Mouse (Mus musculus) hindbrain, embryonic 14.5 days (tissue): ENCODE results near the gene Nek2. TPM values are rescaled to one million over a fixed set of nuclear protein-coding genes. Genes with fewer than 3 reads are reported as not detected.

Source experiments
- ATAC-seq: fragments of 200-750 bp; cut with Nextera tagmentation; 2 replicates; pipeline ENCODE4 v1.8.0; 2017; ENCODE audit warnings: moderate number of reproducible peaks, mild to moderate bottlenecking, moderate TSS enrichment, moderate library complexity; ENCODE audit not compliant: low FRiP score
- DNase-seq: peaks from one replicate; pipeline ENCODE4 v3.0.0-alpha.2; 2015; ENCODE audit warnings: low spot score
- H3K27ac ChIP-seq: fragments of 300-500 bp; sonication (generic); 2 replicates; pipeline ENCODE4 v1.5.1; 2014; ENCODE audit warnings: mild to moderate bottlenecking, moderate library complexity
- H3K27me3 ChIP-seq: fragments of 300-500 bp; sonication (generic); 2 replicates; pipeline ENCODE4 v1.6.1; 2014; ENCODE audit warnings: mild to moderate bottlenecking, low read length, mixed read lengths; ENCODE audit not compliant: control insufficient read depth, insufficient read depth
- H3K36me3 ChIP-seq: fragments of 300-500 bp; sonication (generic); replicated peaks from 2 replicates; pipeline ENCODE4 v1.6.1; 2014; ENCODE audit not compliant: control insufficient read depth, insufficient read depth
- H3K4me1 ChIP-seq: fragments of 300-500 bp; sonication (generic); replicated peaks from 2 replicates; pipeline ENCODE4 v1.6.1; 2014; ENCODE audit warnings: antibody characterized with exemption, low read length, mixed read lengths; ENCODE audit not compliant: control insufficient read depth, insufficient read depth
- H3K4me2 ChIP-seq: fragments of 300-500 bp; sonication (generic); replicated peaks from 2 replicates; pipeline ENCODE4 v1.6.1; 2014; ENCODE audit warnings: mild to moderate bottlenecking, moderate library complexity
- H3K4me3 ChIP-seq: fragments of 300-500 bp; sonication (generic); replicated peaks from 2 replicates; pipeline ENCODE4 v1.5.1; 2014; ENCODE audit warnings: mild to moderate bottlenecking, low read length
- H3K9ac ChIP-seq: fragments of 300-500 bp; sonication (generic); 2 replicates; pipeline ENCODE4 v1.6.1; 2014
- H3K9me3 ChIP-seq: fragments of 300-500 bp; sonication (generic); 2 replicates; pipeline ENCODE4 v1.6.1; 2016; ENCODE audit warnings: low read length; ENCODE audit not compliant: control insufficient read depth
- WGBS: fragments of 180-500 bp; shearing (Covaris S2); extraction: QIAGEN DNeasy Blood & Tissue Kit; methylation state at CpG from one replicate; pipeline ENCODE4 v1.1.7; 2014; 5-methylcytosine and 5-hydroxymethylcytosine counted together
- polyA plus RNA-seq: library from polyadenylated mRNA; unstranded; fragments of >200 nt; fragmentation: Nextera tagmentation; extraction: Ambion mirVana; gene quantifications from 2 replicates; pipeline ENCODE4 v1.2.1, GENCODE M21; 2014

Nek2 gene
- polyA plus RNA-seq, 1 experiment from 2014 or later = 6.2 TPM

GRCm38 (mm10) chr1:191849501-191849900 is 28.3 kb downstream of the Nek2 start:
- H3K9ac ChIP-seq = no peak overlapping the region
- H3K4me1 ChIP-seq = no peaks in the 10 kb centered on the region
- WGBS = 71% methylated on average over 4 of the region's 4 CpGs
- no peak overlapping the region for H3K4me3 ChIP-seq
- no peaks in the 10 kb centered on the region for H3K9me3 ChIP-seq
- H3K36me3 ChIP-seq = no peaks in the 10 kb centered on the region
- DNase-seq (no peak), ATAC-seq (no peak)
- H3K4me2 ChIP-seq = no peak overlapping the region
- no peak overlapping the region for H3K27ac ChIP-seq
- H3K27me3 ChIP-seq = no peaks in the 10 kb centered on the region

DNA sequence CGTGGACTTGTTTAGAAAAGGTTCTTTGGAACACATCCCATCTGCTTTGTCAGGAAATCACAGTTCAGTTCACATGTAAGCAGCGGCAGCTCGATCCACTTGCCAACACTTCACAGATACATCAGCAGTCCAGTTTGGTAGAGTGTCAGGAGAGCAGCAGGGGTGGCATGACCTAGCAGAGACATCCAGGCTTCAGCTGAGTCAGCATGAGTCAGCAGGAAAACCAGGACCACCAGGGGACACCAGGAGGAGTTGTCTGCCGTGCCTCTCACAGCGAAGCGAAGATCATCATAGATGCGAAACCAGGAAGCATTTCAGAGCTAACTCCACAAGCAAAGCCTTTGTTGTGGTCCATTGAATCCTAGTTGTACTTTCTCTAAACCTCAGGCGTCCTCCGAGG is 32.2 kb downstream of the Nek2 start:
- Histone ChIP-seq H3K4me3 (no peak overlapping the region), H3K9ac (no peak overlapping the region), H3K27me3 (no peaks in the 10 kb centered on the region), H3K36me3 (no peaks in the 10 kb centered on the region), H3K9me3 (no peaks in the 10 kb centered on the region), H3K4me1 (no peaks in the 10 kb centered on the region), H3K27ac (no peak overlapping the region), H3K4me2 (no peak overlapping the region)
- 88% methylated on average over 9 of the region's 9 CpGs for WGBS
- ATAC-seq (no peak), DNase-seq (no peak)

- H3K4me1 ChIP-seq = no peaks in the 10 kb centered on the region
- H3K27ac ChIP-seq = no peak overlapping the region
- WGBS = 84% methylated on average over 5 of the region's 5 CpGs
- H3K4me3 ChIP-seq = no peak overlapping the region
- H3K9me3 ChIP-seq = no peaks in the 10 kb centered on the region
- H3K36me3 ChIP-seq = no peaks in the 10 kb centered on the region
- ATAC-seq = no peak
- H3K9ac ChIP-seq = no peak overlapping the region
- no peak overlapping the region for H3K4me2 ChIP-seq
- DNase-seq = no peak
- H3K27me3 ChIP-seq = no peaks in the 10 kb centered on the region
Measured at GRCm38 (mm10) chr1:191854716-191855115, 33.5 kb downstream of the Nek2 start.

DNA sequence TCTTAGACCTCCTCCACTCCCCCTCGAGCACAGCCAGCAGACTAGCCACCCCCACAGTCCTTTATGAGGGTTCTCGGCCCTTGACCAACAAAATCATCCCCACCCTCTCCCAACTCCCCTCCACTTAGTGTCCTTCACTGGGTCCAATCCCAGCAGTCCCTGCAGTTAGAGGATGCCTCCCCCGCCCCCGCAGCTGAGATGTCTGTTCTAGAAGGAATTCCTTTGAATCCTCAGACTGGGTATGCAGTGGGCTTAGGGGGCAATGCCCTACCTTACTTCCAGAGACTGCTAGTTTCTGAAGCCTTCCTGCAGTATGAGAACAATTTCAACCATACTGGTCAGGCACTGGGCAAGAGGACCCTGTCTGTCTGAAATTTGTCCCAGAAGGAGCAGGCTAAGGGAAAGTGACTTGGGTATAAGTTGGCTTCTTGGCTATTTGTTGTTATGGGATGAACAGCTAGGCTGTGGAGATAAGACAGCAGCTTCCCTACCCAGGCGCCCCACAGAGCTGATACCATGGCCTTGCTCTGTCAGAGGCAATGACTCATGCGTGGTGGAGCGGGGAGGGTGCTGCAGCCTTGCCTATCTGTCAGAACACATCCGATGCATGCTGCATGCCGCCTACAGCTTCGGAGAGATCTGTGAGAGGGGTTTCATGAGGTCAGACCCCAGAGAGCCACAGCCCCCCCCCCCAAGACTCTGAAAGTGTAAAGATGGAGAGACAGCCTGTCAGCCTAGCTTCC is 34.1 kb downstream of the Nek2 start:
- Histone ChIP-seq H3K4me2 (no peak overlapping the region), H3K36me3 (no peaks in the 10 kb centered on the region), H3K4me3 (no peak overlapping the region), H3K9me3 (no peaks in the 10 kb centered on the region), H3K27me3 (no peaks in the 10 kb centered on the region), H3K9ac (no peak overlapping the region), H3K4me1 (no peaks in the 10 kb centered on the region), H3K27ac (no peak overlapping the region)
- WGBS = 79% methylated on average over 10 of the region's 10 CpGs
- no peak for DNase-seq
- ATAC-seq = no peak

DNA sequence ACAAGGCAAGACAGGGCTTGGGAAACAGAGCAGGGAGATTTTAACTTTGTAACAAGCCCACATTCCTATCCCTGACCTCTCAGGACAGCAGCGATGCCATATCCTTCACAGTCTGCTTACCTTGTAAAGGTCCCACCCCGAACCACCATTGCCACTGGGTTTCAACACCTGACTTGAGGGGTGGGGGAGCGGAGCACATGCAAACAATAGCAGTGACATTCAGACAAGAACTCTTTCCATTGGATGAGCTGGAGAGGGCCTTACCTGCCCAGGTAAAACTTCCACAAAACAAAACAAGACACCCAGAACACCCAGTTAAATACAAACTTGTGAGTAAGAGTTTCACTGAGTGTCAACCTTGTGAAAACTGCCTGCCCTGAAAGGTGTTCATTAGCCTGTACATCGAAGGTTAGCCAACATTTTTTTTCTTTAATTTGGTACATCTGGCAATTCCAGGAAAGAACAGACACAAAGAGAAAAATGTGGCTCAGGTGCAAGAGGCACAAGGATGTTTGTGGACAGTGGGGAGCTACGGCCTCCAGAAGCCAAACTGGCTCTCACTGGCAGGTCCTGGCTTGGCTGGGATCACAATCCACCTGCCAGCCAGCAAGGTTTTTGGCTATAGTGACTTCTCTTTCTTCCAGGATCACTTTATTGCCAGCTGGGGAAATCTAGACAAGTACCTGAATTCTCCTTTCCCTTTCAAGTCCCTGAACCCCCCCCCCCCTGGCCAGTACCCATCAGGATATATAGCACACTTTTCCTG is 35.8 kb downstream of the Nek2 start:
- Histone ChIP-seq H3K27me3 (no peaks in the 10 kb centered on the region), H3K9ac (no peak overlapping the region), H3K4me2 (no peak overlapping the region), H3K36me3 (no peaks in the 10 kb centered on the region), H3K9me3 (no peaks in the 10 kb centered on the region), H3K4me3 (no peak overlapping the region), H3K4me1 (no peaks in the 10 kb centered on the region), H3K27ac (no peak overlapping the region)
- DNase-seq = no peak
- no peak for ATAC-seq
- 86% methylated on average over 5 of the region's 5 CpGs for WGBS

DNA sequence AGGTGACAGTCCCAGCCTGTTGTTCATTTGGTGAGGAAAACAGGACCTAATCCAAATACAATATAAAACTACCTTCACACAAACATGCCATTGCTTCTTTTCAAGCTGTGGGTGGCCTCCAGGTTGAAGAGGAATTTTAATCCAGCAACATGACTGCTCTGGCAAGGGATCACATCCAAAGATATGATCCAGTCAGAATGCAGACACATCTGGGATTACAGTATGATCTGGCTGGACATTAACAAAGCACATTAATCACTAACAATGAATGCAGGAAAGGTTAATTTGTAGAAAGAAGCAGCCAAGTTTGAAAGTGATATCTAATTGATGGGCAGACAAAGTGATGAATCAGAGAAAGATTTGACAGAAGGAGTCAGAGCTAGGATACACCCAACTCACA is 36.9 kb downstream of the Nek2 start:
- Histone ChIP-seq H3K9ac (no peak overlapping the region), H3K27me3 (no peaks in the 10 kb centered on the region), H3K4me3 (no peak overlapping the region), H3K4me2 (no peak overlapping the region), H3K36me3 (no peaks in the 10 kb centered on the region), H3K4me1 (no peaks in the 10 kb centered on the region), H3K27ac (no peak overlapping the region), H3K9me3 (no peaks in the 10 kb centered on the region)
- ATAC-seq = no peak
- no peak for DNase-seq

- Histone ChIP-seq H3K4me1 (no peaks in the 10 kb centered on the region), H3K4me3 (no peak overlapping the region), H3K4me2 (no peak overlapping the region), H3K27ac (no peak overlapping the region), H3K9me3 (no peaks in the 10 kb centered on the region), H3K27me3 (no peaks in the 10 kb centered on the region), H3K36me3 (no peaks in the 10 kb centered on the region), H3K9ac (no peak overlapping the region)
- no peak for ATAC-seq
- no peak for DNase-seq
- WGBS = 93% methylated on average over 3 of the region's 3 CpGs
Measured at GRCm38 (mm10) chr1:191859847-191860246, 38.6 kb downstream of the Nek2 start.

GRCm38 (mm10) chr1:191861247-191861646 is 40.0 kb downstream of the Nek2 start:
- ATAC-seq = no peak
- H3K27me3 ChIP-seq = no peaks in the 10 kb centered on the region
- WGBS = 86% methylated on average over 5 of the region's 5 CpGs
- no peak for DNase-seq
- H3K27ac ChIP-seq = no peak overlapping the region
- no peak overlapping the region for H3K4me2 ChIP-seq
- no peaks in the 10 kb centered on the region for H3K36me3 ChIP-seq
- no peak overlapping the region for H3K4me3 ChIP-seq
- H3K9me3 ChIP-seq = no peaks in the 10 kb centered on the region
- H3K9ac ChIP-seq = no peak overlapping the region
- no peaks in the 10 kb centered on the region for H3K4me1 ChIP-seq

DNA sequence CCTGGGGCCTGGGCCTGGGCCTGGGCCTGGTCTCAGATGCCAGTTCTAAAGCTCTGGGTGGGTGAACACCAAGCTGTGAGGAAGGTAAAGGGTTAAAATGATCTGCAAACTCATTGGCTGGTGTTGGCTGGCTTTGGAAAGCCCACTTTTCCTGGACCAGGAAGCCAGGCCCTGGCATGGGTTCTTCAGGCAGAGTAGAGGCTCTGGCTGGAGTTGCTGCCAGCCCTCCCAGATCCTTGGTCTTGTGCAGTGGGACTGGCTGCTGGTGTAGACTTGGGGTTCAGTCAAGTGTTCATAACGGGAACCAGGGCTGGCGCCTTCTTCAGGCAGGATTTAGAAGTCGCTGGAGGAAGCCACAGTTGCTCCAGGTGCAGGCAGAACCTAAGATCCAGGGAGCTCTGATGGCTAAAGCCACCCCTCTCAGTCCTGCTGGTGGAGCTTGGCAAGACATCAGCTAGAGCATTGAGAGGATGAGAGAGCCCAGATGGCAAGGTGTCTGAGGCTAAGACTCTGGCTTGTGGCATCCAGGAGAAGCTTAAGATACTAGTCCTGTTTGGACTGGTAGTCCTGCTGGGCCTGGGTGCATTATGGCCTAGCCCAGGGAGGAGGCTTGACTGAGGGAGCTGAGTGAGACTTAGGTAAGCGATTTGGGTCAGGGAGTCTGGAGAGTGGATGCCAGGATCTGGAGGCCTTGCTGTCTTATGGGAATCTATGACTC is 42.7 kb downstream of the Nek2 start:
- H3K27ac ChIP-seq = no peak overlapping the region
- no peaks in the 10 kb centered on the region for H3K27me3 ChIP-seq
- ATAC-seq = no peak
- 76% methylated on average over 4 of the region's 4 CpGs for WGBS
- no peak overlapping the region for H3K9ac ChIP-seq
- H3K4me3 ChIP-seq = no peak overlapping the region
- DNase-seq = no peak
- no peaks in the 10 kb centered on the region for H3K4me1 ChIP-seq
- H3K9me3 ChIP-seq = no peaks in the 10 kb centered on the region
- H3K36me3 ChIP-seq = no peaks in the 10 kb centered on the region
- no peak overlapping the region for H3K4me2 ChIP-seq
